10 mouse cellular contexts compared by ENCODE assay signal in genomic region chr9:21847926-21848325, GRCm38 (mm10). TPM values are rescaled to one million over a fixed set of nuclear protein-coding genes. Genes with fewer than 3 reads are reported as not detected.
DNase-seq lines count a peak whose midpoint lies in the region; ATAC-seq and TF ChIP-seq lines count a peak whose summit lies in the region.
"Had no signal": no experiment of that assay in that cellular context is flagged by ENCODE, and none has a peak within 500 bp of the region (broad histone marks: within the 10 kb centered on the region; RNA-seq: fewer than 3 reads in every experiment).

No protein-coding gene starts in this region.

- intact Hi-C loops in left cerebral cortex, adult 2 months (cut with DNase I): no loop called here
- intact Hi-C loops in left cerebral cortex, postnatal 14 days (cut with DNase I): no loop called here

- H3K27ac ChIP-seq in forebrain, embryonic 12.5 days: 0 out of 2 replicates have a peak overlapping the region, but pooled peaks have one; percentile 31
- no peak overlapping the region for H3K27ac ChIP-seq in forebrain, embryonic 16.5 days (ENCODE audit: low read length)
- peak overlapping the region; percentile 64 for H3K27ac ChIP-seq in left cerebral cortex, adult 2 months
- peak overlapping the region; percentile 58 for H3K27ac ChIP-seq in hindbrain, embryonic 15.5 days (replicated peaks)
- peak overlapping the region; percentile 68 for H3K27ac ChIP-seq in neural tube, embryonic 13.5 days (replicated peaks)

- peaks cover 27% of the 10 kb centered on the region for H3K4me1 ChIP-seq in forebrain, embryonic 12.5 days
- peaks cover 5% of the 10 kb centered on the region for H3K4me1 ChIP-seq in forebrain, embryonic 16.5 days (replicated peaks; ENCODE audit: control insufficient read depth, insufficient read depth, low read length)
- peaks cover 17% of the 10 kb centered on the region for H3K4me1 ChIP-seq in hindbrain, embryonic 15.5 days (replicated peaks)
- peaks cover 30% of the 10 kb centered on the region for H3K4me1 ChIP-seq in neural tube, embryonic 13.5 days (replicated peaks)

- ATAC-seq in forebrain, embryonic 12.5 days (ENCODE audit: low FRiP score): no peak
- ATAC-seq in forebrain, embryonic 16.5 days: no peak
- ATAC-seq in hindbrain, embryonic 15.5 days (ENCODE audit: low FRiP score, low read depth): no peak
- no peak for ATAC-seq in neural tube, embryonic 13.5 days (ENCODE audit: low read depth)

- H3K36me3 ChIP-seq in forebrain, embryonic 12.5 days (replicated peaks): 0 out of 2 replicates have a peak, but pooled peaks cover 4% of the 10 kb centered on the region
- H3K36me3 ChIP-seq in forebrain, embryonic 16.5 days (ENCODE audit: control insufficient read depth, insufficient read depth): no peaks in the 10 kb centered on the region
- H3K36me3 ChIP-seq in hindbrain, embryonic 15.5 days: no peaks in the 10 kb centered on the region
- H3K36me3 ChIP-seq in neural tube, embryonic 13.5 days: no peaks in the 10 kb centered on the region

- no peaks in the 10 kb centered on the region for H3K9me3 ChIP-seq in forebrain, embryonic 12.5 days
- no peaks in the 10 kb centered on the region for H3K9me3 ChIP-seq in forebrain, embryonic 16.5 days (ENCODE audit: control insufficient read depth, low read length)
- no peaks in the 10 kb centered on the region for H3K9me3 ChIP-seq in hindbrain, embryonic 15.5 days
- H3K9me3 ChIP-seq in neural tube, embryonic 13.5 days: no peaks in the 10 kb centered on the region

- DNase-seq in left cerebral cortex, adult 2 months (ENCODE audit: extremely low spot score in 1 of 2, low spot score in 2 of 2): no peak
- DNase-seq in left cerebral cortex, postnatal 14 days (ENCODE audit: low spot score in 2 of 2): no peak
- no peak for DNase-seq in ovary, postnatal 14 days (ENCODE audit: low spot score)
- DNase-seq in layer of hippocampus, postnatal 14 days (ENCODE audit: low spot score in 2 of 2): no peak
- DNase-seq: cerebellum, adult 11-12 months had no signal

- no peak overlapping the region for H3K4me2 ChIP-seq in forebrain, embryonic 12.5 days
- H3K4me2 ChIP-seq in forebrain, embryonic 16.5 days (ENCODE audit: low read length): no peak overlapping the region
- H3K4me2 ChIP-seq in hindbrain, embryonic 15.5 days: no peak overlapping the region
- H3K4me2 ChIP-seq in neural tube, embryonic 13.5 days: 0 out of 2 replicates have a peak overlapping the region, but pooled peaks have one; percentile 39

- H3K27me3 ChIP-seq in forebrain, embryonic 12.5 days: peaks cover 5% of the 10 kb centered on the region; the same call in 1 of the 2 replicates
- H3K27me3 ChIP-seq in forebrain, embryonic 16.5 days (replicated peaks; ENCODE audit: control insufficient read depth, insufficient read depth, low read length): no peaks in the 10 kb centered on the region
- no peaks in the 10 kb centered on the region for H3K27me3 ChIP-seq in hindbrain, embryonic 15.5 days
- no peaks in the 10 kb centered on the region for H3K27me3 ChIP-seq in neural tube, embryonic 13.5 days

- H3K4me3 ChIP-seq in forebrain, embryonic 12.5 days (replicated peaks): no peak overlapping the region
- H3K4me3 ChIP-seq in forebrain, embryonic 16.5 days (replicated peaks; ENCODE audit: low read length): no peak overlapping the region
- H3K4me3 ChIP-seq in left cerebral cortex, adult 2 months: no peak overlapping the region
- H3K4me3 ChIP-seq in hindbrain, embryonic 15.5 days: no peak overlapping the region
- H3K4me3 ChIP-seq in neural tube, embryonic 13.5 days: no peak overlapping the region

- H3K9ac ChIP-seq in forebrain, embryonic 12.5 days: 0 out of 2 replicates have a peak overlapping the region, but pooled peaks have one; percentile 7
- H3K9ac ChIP-seq in forebrain, embryonic 16.5 days (replicated peaks; ENCODE audit: low read depth, low read length): no peak overlapping the region
- no peak overlapping the region for H3K9ac ChIP-seq in hindbrain, embryonic 15.5 days
- H3K9ac ChIP-seq in neural tube, embryonic 13.5 days: peak overlapping the region; percentile 34; the same call in 1 of the 2 replicates

- TF ChIP-seq CTCF in left cerebral cortex, adult 2 months (IDR thresholded peaks at IDR 0.05): no peak

- WGBS in forebrain, embryonic 12.5 days: 16% methylated on average over 10 of the region's 10 CpGs
- 21% methylated on average over 10 of the region's 10 CpGs for WGBS in forebrain, embryonic 16.5 days
- 25% methylated on average over 10 of the region's 10 CpGs for WGBS in hindbrain, embryonic 15.5 days
- WGBS in neural tube, embryonic 13.5 days: 31% methylated on average over 10 of the region's 10 CpGs

RNA-seq across cellular contexts. Expression of gene Dock6, which starts 4.5 kb away (rescaled TPM):
- 17.5 and 18.9 TPM in 2 replicates for polyA plus RNA-seq in forebrain, embryonic 12.5 days (2016; fragmentation: Nextera tagmentation; extraction: Ambion mirVana)
- 11.8 and 12.0 TPM in 2 replicates for polyA plus RNA-seq in forebrain, embryonic 16.5 days (2015; fragmentation: Nextera tagmentation; extraction: Ambion mirVana)
- 10 to 100 TPM; 15.8 to 18.1 TPM for total RNA-seq in left cerebral cortex, adult 2 months (2021)
- 10 to 100 TPM; 18.5 to 22.6 TPM for total RNA-seq in left cerebral cortex, postnatal 14 days (2021)
- 16.4 and 21.2 TPM in 2 replicates for polyA plus RNA-seq in hindbrain, embryonic 15.5 days (2015; fragmentation: Nextera tagmentation; extraction: Ambion mirVana)
- 21.3 and 22.8 TPM in 2 replicates for polyA plus RNA-seq in neural tube, embryonic 13.5 days (2015; fragmentation: Nextera tagmentation; extraction: Ambion mirVana)
- total RNA-seq in layer of hippocampus, postnatal 14 days (2021): 10 to 100 TPM; 24.5 to 24.7 TPM

RNA-seq across cellular contexts. Expression of gene Angptl8, which starts 12.6 kb away (rescaled TPM):
- 0.45 TPM in 1 of 2 replicates, not detected in the other for polyA plus RNA-seq in forebrain, embryonic 12.5 days (2016; fragmentation: Nextera tagmentation; extraction: Ambion mirVana)
- 0.51 TPM in 1 of 2 replicates, not detected in the other for polyA plus RNA-seq in forebrain, embryonic 16.5 days (2015; fragmentation: Nextera tagmentation; extraction: Ambion mirVana)
- not detected for total RNA-seq in left cerebral cortex, adult 2 months (2021)
- not detected for total RNA-seq in left cerebral cortex, postnatal 14 days (2021)
- 0.88 TPM in 2 replicates for polyA plus RNA-seq in hindbrain, embryonic 15.5 days (2015; fragmentation: Nextera tagmentation; extraction: Ambion mirVana)
- 0.46 and 0.72 TPM in 2 replicates for polyA plus RNA-seq in neural tube, embryonic 13.5 days (2015; fragmentation: Nextera tagmentation; extraction: Ambion mirVana)
- not detected for total RNA-seq in layer of hippocampus, postnatal 14 days (2021)
- total RNA-seq: layer of hippocampus, adult 18-20 months had no signal

RNA-seq across cellular contexts. Expression of gene Kank2, which starts 49.4 kb away (rescaled TPM):
- polyA plus RNA-seq in forebrain, embryonic 12.5 days (2016; fragmentation: Nextera tagmentation; extraction: Ambion mirVana): 6.1 and 6.2 TPM in 2 replicates
- polyA plus RNA-seq in forebrain, embryonic 16.5 days (2015; fragmentation: Nextera tagmentation; extraction: Ambion mirVana): 3.2 and 3.7 TPM in 2 replicates
- total RNA-seq in left cerebral cortex, adult 2 months (2021): 1 to 10 TPM; 8.5 to 8.8 TPM
- total RNA-seq in left cerebral cortex, postnatal 14 days (2021): 1 to 10 TPM; 7.4 to 7.6 TPM
- polyA plus RNA-seq in hindbrain, embryonic 15.5 days (2015; fragmentation: Nextera tagmentation; extraction: Ambion mirVana): 5.2 and 5.8 TPM in 2 replicates
- 5.3 and 5.9 TPM in 2 replicates for polyA plus RNA-seq in neural tube, embryonic 13.5 days (2015; fragmentation: Nextera tagmentation; extraction: Ambion mirVana)
- 1 to 10 TPM; 7.1 to 7.8 TPM for total RNA-seq in layer of hippocampus, postnatal 14 days (2021)

Comparison
In these comparisons a context has a peak if more than half of its experiments do, and no peak if none do; other contexts are left out.
1. H3K9ac ChIP-seq: peak in forebrain, embryonic 12.5 days (single experiment) and neural tube, embryonic 13.5 days (single experiment); none in forebrain, embryonic 16.5 days (single experiment) and hindbrain, embryonic 15.5 days (single experiment).